Mouse (Mus musculus) heart, embryonic 11.5 days (tissue): ENCODE results near the gene Nbeal2. TPM values are rescaled to one million over a fixed set of nuclear protein-coding genes. Genes with fewer than 3 reads are reported as not detected.

ENCODE experiments used
- ATAC-seq: fragments of 200-750 bp; cut with Nextera tagmentation; replicated peaks from 2 replicates; pipeline ENCODE4 v1.8.0; 2017; ENCODE audit warnings: moderate library complexity; ENCODE audit not compliant: insufficient number of reproducible peaks, low FRiP score, low TSS enrichment
- H3K27ac ChIP-seq: fragments of 300-500 bp; sonication (generic); 2 replicates; pipeline ENCODE4 v1.5.1; 2014; ENCODE audit warnings: mild to moderate bottlenecking, low read depth, low read length
- H3K27me3 ChIP-seq: fragments of 300-500 bp; sonication (generic); 2 replicates; pipeline ENCODE4 v1.6.1; 2014; ENCODE audit warnings: mild to moderate bottlenecking, low read length, mixed read lengths; ENCODE audit not compliant: control insufficient read depth, insufficient read depth
- H3K36me3 ChIP-seq: fragments of 300-500 bp; sonication (generic); 2 replicates; pipeline ENCODE4 v1.6.1; 2014; ENCODE audit warnings: mild to moderate bottlenecking, low read length, moderate library complexity, mixed read lengths; ENCODE audit not compliant: control insufficient read depth, insufficient read depth
- H3K4me1 ChIP-seq: fragments of 300-500 bp; sonication (generic); 2 replicates; pipeline ENCODE4 v1.6.1; 2014; ENCODE audit warnings: low read length; ENCODE audit not compliant: control insufficient read depth, insufficient read depth
- H3K4me2 ChIP-seq: fragments of 300-500 bp; sonication (generic); 2 replicates; pipeline ENCODE4 v1.6.1; 2014; ENCODE audit warnings: mild to moderate bottlenecking, moderate library complexity
- H3K4me3 ChIP-seq: fragments of 300-500 bp; sonication (generic); 2 replicates; pipeline ENCODE4 v1.5.1; 2014; ENCODE audit warnings: low read depth, low read length
- H3K9ac ChIP-seq: fragments of 300-500 bp; sonication (generic); 2 replicates; pipeline ENCODE4 v1.6.1; 2014; ENCODE audit warnings: mild to moderate bottlenecking, low read depth, low read length, moderate library complexity
- H3K9me3 ChIP-seq: fragments of 300-500 bp; sonication (generic); replicated peaks from 2 replicates; pipeline ENCODE4 v1.6.1; 2016; ENCODE audit warnings: low read length; ENCODE audit not compliant: control insufficient read depth
- WGBS: fragments of 180-500 bp; shearing (Covaris S2); extraction: QIAGEN DNeasy Blood & Tissue Kit; methylation state at CpG from one replicate; pipeline ENCODE4 v1.1.7; 2014; ENCODE audit not compliant: insufficient replicate concordance; 5-methylcytosine and 5-hydroxymethylcytosine counted together
- polyA plus RNA-seq: library from polyadenylated mRNA; unstranded; fragments of >200 nt; fragmentation: Nextera tagmentation; extraction: Ambion mirVana; gene quantifications from 2 replicates; pipeline ENCODE4 v1.2.1, GENCODE M21; 2014

The Nbeal2 gene
- polyA plus RNA-seq, 1 experiment from 2014 or later, result 1.4 TPM

GRCm38 (mm10) chr9:110644295-110644694 is 9.7 kb downstream of the Nbeal2 start:
- H3K9ac ChIP-seq, result no peak overlapping the region
- H3K4me2 ChIP-seq, result no peak overlapping the region
- no peak for ATAC-seq
- H3K27me3 ChIP-seq, result no peaks in the 10 kb centered on the region
- no peak overlapping the region for H3K4me3 ChIP-seq
- no peak overlapping the region for H3K27ac ChIP-seq
- WGBS, result 74% methylated on average over 10 of the region's 10 CpGs
- no peaks in the 10 kb centered on the region; the same call in 1 of the 2 replicates for H3K4me1 ChIP-seq
- H3K36me3 ChIP-seq, result no peaks in the 10 kb centered on the region
- no peaks in the 10 kb centered on the region for H3K9me3 ChIP-seq

GRCm38 (mm10) chr9:110643787-110644186 is 10.2 kb downstream of the Nbeal2 start:
- no peak for ATAC-seq
- Histone ChIP-seq H3K27me3 (no peaks in the 10 kb centered on the region), H3K27ac (no peak overlapping the region), H3K9me3 (no peaks in the 10 kb centered on the region), H3K9ac (no peak overlapping the region), H3K36me3 (no peaks in the 10 kb centered on the region), H3K4me3 (no peak overlapping the region), H3K4me1 (no peaks in the 10 kb centered on the region; the same call in 1 of the 2 replicates), H3K4me2 (no peak overlapping the region)
- WGBS, result 48% methylated on average over 9 of the region's 9 CpGs

GRCm38 (mm10) chr9:110642812-110643524 is 11.0 kb downstream of the Nbeal2 start:
- ATAC-seq, result no peak
- Histone ChIP-seq H3K4me1 (no peaks in the 10 kb centered on the region; the same call in 1 of the 2 replicates), H3K4me3 (no peak overlapping the region), H3K9me3 (no peaks in the 10 kb centered on the region), H3K27ac (no peak overlapping the region), H3K4me2 (no peak overlapping the region), H3K27me3 (peaks cover 3% of the 10 kb centered on the region), H3K9ac (no peak overlapping the region), H3K36me3 (no peaks in the 10 kb centered on the region)
- 55% methylated on average over 5 of the region's 5 CpGs for WGBS

- no peak for ATAC-seq
- H3K4me3 ChIP-seq, result no peak overlapping the region
- no peaks in the 10 kb centered on the region; the same call in 1 of the 2 replicates for H3K4me1 ChIP-seq
- H3K27ac ChIP-seq, result no peak overlapping the region
- H3K9me3 ChIP-seq, result no peaks in the 10 kb centered on the region
- WGBS, result 73% methylated on average over 5 of the region's 5 CpGs
- H3K27me3 ChIP-seq, result peaks cover 5% of the 10 kb centered on the region
- H3K9ac ChIP-seq, result no peak overlapping the region
- no peaks in the 10 kb centered on the region for H3K36me3 ChIP-seq
- no peak overlapping the region for H3K4me2 ChIP-seq
These were observed 13.0 kb downstream of the Nbeal2 start for GRCm38 (mm10) chr9:110641006-110641405.

- ATAC-seq, result no peak
- Histone ChIP-seq H3K9me3 (no peaks in the 10 kb centered on the region), H3K4me3 (no peak overlapping the region), H3K27me3 (peaks cover 16% of the 10 kb centered on the region), H3K36me3 (no peaks in the 10 kb centered on the region), H3K27ac (no peak overlapping the region), H3K4me2 (no peak overlapping the region), H3K4me1 (0 out of 2 replicates have a peak, but pooled peaks cover 2% of the 10 kb centered on the region), H3K9ac (no peak overlapping the region)
- WGBS, result 78% methylated on average over 10 of the region's 10 CpGs
These were observed 15.3 kb downstream of the Nbeal2 start for GRCm38 (mm10) chr9:110638611-110639021.

- Histone ChIP-seq H3K36me3 (no peaks in the 10 kb centered on the region), H3K4me1 (0 out of 2 replicates have a peak, but pooled peaks cover 2% of the 10 kb centered on the region), H3K4me2 (no peak overlapping the region), H3K27ac (no peak overlapping the region), H3K9me3 (no peaks in the 10 kb centered on the region), H3K9ac (no peak overlapping the region), H3K4me3 (no peak overlapping the region), H3K27me3 (peaks cover 42% of the 10 kb centered on the region)
- no peak for ATAC-seq
- 9% methylated on average over 19 of the region's 19 CpGs for WGBS
These were observed 18.7 kb downstream of the Nbeal2 start for GRCm38 (mm10) chr9:110635225-110635624.

- Histone ChIP-seq H3K4me2 (no peak overlapping the region), H3K27ac (no peak overlapping the region), H3K36me3 (no peaks in the 10 kb centered on the region), H3K4me1 (0 out of 2 replicates have a peak, but pooled peaks cover 2% of the 10 kb centered on the region), H3K4me3 (no peak overlapping the region), H3K9me3 (no peaks in the 10 kb centered on the region), H3K27me3 (peaks cover 42% of the 10 kb centered on the region), H3K9ac (no peak overlapping the region)
- WGBS, result 59% methylated on average over 17 of the region's 17 CpGs
- ATAC-seq, result no peak
These were observed 20.1 kb downstream of the Nbeal2 start for GRCm38 (mm10) chr9:110633882-110634281.

GRCm38 (mm10) chr9:110632671-110633070 is 21.3 kb downstream of the Nbeal2 start:
- 78% methylated on average over 15 of the region's 15 CpGs for WGBS
- no peak overlapping the region for H3K27ac ChIP-seq
- H3K9ac ChIP-seq, result no peak overlapping the region
- ATAC-seq, result no peak
- H3K36me3 ChIP-seq, result no peaks in the 10 kb centered on the region
- H3K4me3 ChIP-seq, result no peak overlapping the region
- no peak overlapping the region for H3K4me2 ChIP-seq
- 0 out of 2 replicates have a peak, but pooled peaks cover 2% of the 10 kb centered on the region for H3K4me1 ChIP-seq
- peaks cover 37% of the 10 kb centered on the region for H3K27me3 ChIP-seq
- H3K9me3 ChIP-seq, result no peaks in the 10 kb centered on the region
